Mouse (Mus musculus): Measurements from ENCODE around the gene Cacna1h.

Cacna1h gene

GRCm38 (mm10) chr17:25407352-25407751, 26.2 kb downstream of the Cacna1h start:
- DNase-seq (ENCODE audit: low spot score) = no peak

GRCm38 (mm10) chr17:25406011-25406441, 27.6 kb downstream of the Cacna1h start:
- DNase-seq (ENCODE audit: low spot score) = no peak

- no peak for DNase-seq (ENCODE audit: low spot score)
Observed at GRCm38 (mm10) chr17:25405224-25405895, 28.2 kb downstream of the Cacna1h start.

- no peak for DNase-seq (ENCODE audit: low spot score)
Observed at GRCm38 (mm10) chr17:25404190-25404589, 29.4 kb downstream of the Cacna1h start.

- DNase-seq (ENCODE audit: low spot score) = no peak
Observed at GRCm38 (mm10) chr17:25402224-25402623, 31.4 kb downstream of the Cacna1h start.

GRCm38 (mm10) chr17:25401491-25401890, 32.1 kb downstream of the Cacna1h start:
- DNase-seq (ENCODE audit: low spot score) = no peak

GRCm38 (mm10) chr17:25400443-25400842, 33.1 kb downstream of the Cacna1h start:
- DNase-seq (ENCODE audit: low spot score) = peak; percentile 56

- DNase-seq (ENCODE audit: low spot score) = no peak
Observed at GRCm38 (mm10) chr17:25398520-25398838, 35.1 kb downstream of the Cacna1h start.

GRCm38 (mm10) chr17:25397804-25398519, 35.6 kb downstream of the Cacna1h start:
- DNase-seq (ENCODE audit: low spot score) = peak; percentile 80

DNA sequence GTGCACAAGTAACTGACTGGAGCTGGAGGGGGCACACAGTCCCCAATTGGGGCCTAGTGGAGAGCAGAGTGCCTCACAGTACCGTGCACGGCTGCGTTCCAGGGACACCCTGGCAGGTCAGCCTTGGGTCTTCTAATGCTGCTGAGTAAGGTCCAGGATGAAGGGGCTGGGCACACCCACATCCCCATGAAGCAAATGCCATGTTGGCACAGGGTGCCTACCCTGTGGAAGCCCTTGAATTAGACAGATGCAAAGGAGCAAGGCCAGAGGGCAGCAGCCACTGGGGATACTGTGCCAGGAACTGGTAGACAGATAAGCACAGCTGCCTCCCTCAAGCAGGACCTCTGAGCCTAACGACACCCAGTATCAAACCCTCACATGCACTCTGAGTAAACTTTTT, 39.1 kb downstream of the Cacna1h start:
- no peak for DNase-seq (ENCODE audit: low spot score)

- no peak for DNase-seq (ENCODE audit: low spot score)
Observed at GRCm38 (mm10) chr17:25374011-25374410, 59.6 kb downstream of the Cacna1h start.

DNA sequence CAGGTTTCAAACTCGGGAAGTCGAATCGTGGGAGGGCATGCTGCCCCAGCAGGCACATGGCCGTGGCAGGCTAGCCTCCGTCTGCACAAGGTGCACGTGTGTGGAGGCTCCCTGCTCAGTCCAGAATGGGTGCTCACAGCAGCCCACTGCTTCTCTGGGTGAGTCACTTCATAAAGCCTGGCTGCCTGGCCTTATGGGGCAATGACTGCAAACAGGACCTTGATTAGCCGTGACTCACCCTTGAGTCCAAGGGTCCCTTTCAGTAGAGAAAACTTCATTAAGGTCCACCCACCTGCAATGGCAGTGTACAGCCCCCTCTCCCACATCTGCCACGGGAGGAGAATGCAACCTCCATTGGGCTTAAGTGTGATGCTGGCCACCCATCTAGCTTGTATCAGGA, 61.1 kb downstream of the Cacna1h start:
- no peak for DNase-seq (ENCODE audit: low spot score)

DNA sequence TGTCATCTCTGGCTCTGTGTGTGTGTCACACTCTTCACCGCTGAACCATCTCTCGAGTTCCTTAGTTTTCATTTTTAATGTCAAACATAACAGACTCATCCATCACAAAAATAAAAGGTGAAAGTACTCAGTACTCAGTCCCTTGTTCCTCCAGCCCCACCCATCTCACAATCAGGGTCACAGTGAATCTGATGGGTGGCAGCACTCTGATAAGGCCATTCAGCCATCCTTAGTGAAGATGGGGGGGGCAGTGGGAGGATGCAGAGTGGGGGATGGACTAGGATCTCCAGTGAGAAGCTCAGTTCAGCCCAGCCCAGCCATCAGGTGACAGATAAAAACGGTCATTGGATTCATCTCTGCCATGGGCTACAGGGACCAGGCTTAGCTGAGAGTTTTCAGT, 64.6 kb downstream of the Cacna1h start, which contains the start of gene Tpsg1:
TSS of gene Tpsg1 (plus strand) at position 301 of the 400 bp plus-strand sequence.
- no peak for DNase-seq (ENCODE audit: low spot score)

- DNase-seq (ENCODE audit: low spot score) = no peak
Observed at GRCm38 (mm10) chr17:25366005-25366404, 67.6 kb downstream of the Cacna1h start, which contains the start of gene Tpsb2. Tpsb2 (plus strand) TSS chr17:25366305.

GRCm38 (mm10) chr17:25363726-25364125, 69.9 kb downstream of the Cacna1h start:
- DNase-seq (ENCODE audit: low spot score) = no peak

DNA sequence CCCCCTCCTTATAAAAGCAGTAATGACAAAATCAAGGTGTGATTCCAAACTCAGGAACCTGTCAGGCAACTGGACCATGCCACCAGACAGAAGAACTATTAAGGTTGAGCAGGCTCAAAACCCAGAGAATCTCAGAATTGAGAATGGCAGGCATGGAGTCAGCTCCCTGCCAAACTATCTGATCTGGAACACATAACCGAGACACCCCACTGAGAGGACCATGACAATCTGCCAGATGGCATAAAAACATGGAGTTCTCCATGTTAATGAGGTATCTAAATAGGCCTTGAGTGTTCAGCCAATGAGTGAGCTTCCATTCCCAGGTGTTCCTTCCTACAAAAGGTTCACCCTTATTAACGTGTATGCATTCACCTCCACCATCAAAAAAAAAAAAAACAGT, 72.3 kb downstream of the Cacna1h start:
- no peak for DNase-seq (ENCODE audit: low spot score)

DNA sequence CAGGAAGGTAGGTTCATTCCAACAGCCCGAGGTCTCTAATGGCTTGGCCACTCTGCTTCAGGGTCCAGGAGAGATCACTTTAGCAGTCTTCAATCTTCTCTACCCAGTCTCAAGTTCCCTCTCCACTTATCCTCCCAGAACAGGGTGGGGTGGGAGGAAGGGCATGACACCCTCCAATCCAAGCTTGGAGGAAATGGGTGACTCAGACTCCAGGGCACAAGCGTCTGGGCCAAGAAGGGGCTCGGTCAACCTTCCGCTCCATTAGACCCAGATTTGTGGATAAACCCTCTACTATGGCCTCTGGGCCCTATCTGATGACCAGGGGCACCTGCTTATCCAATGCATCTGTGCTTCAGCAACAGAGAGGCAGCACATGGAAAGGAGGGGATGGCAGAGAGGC, 88.1 kb downstream of the Cacna1h start, which contains the start of gene Tpsab1:
TSS of gene Tpsab1 (minus strand) at position 101 of the 400 bp plus-strand sequence.
- DNase-seq (ENCODE audit: low spot score) = no peak

- DNase-seq (ENCODE audit: low spot score) = no peak
Observed at GRCm38 (mm10) chr17:25341490-25341889, 92.1 kb downstream of the Cacna1h start.

- DNase-seq (ENCODE audit: low spot score) = no peak
Observed at GRCm38 (mm10) chr17:25340003-25340402, 93.6 kb downstream of the Cacna1h start.

- DNase-seq (ENCODE audit: low spot score) = no peak
Observed at GRCm38 (mm10) chr17:25338218-25338617, 95.4 kb downstream of the Cacna1h start.

- DNase-seq (ENCODE audit: low spot score) = peak; percentile 28
Observed at GRCm38 (mm10) chr17:25333943-25334342, 99.6 kb downstream of the Cacna1h start.

DNA sequence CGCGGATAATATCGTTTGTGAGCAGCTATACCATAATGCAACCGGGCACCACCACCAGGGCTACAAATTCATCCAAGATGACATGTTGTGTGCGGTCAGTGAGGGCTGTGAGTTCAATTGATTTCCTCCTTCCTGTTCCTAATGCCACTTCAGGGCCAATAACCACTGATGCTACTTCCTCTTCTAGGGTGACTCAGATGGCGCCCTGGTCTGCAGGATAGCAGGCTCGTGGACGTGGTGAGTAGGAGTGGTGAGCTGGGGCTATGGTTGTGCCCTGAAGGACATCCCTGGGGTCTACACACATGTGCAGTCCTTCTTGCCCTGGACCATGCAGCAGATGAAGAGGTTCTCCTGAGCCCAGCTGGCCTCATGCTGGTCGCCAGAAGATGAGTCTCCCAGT, 101.3 kb downstream of the Cacna1h start:
- no peak for DNase-seq (ENCODE audit: low spot score)

Measured in ovary, postnatal 10 days (tissue).